Mouse (Mus musculus): ENCODE measurements at regions not wholly inside any gene's neighbourhood (a gene's known extent, or its start where the extent isn't known, plus 50 kb on each side); places are given as distances from the start of the nearest gene placed in this dataset.
A peak's percentile ranks its signal among the peaks of the same experiment; 100 is the strongest.

GRCm38 (mm10) chr7:135767493-135767892, 51.3 kb upstream of the Mki67 start:
- DNase-seq = no peak

- DNase-seq = no peak
Observed at GRCm38 (mm10) chr7:135768064-135768463, 51.9 kb upstream of the Mki67 start.

- peak; percentile 93 for DNase-seq
Observed at GRCm38 (mm10) chr7:135768592-135768991, 52.4 kb upstream of the Mki67 start.

- no peak for DNase-seq
Observed at GRCm38 (mm10) chr7:135769082-135769673, 53.0 kb upstream of the Mki67 start.

- no peak for DNase-seq
Observed at GRCm38 (mm10) chr7:135770051-135770450, 53.9 kb upstream of the Mki67 start.

- no peak for DNase-seq
Observed at GRCm38 (mm10) chr7:135775832-135776433, 59.8 kb upstream of the Mki67 start.

GRCm38 (mm10) chr7:135790167-135790566, 74.0 kb upstream of the Mki67 start:
- no peak for DNase-seq

GRCm38 (mm10) chr7:135790978-135791377, 74.8 kb upstream of the Mki67 start:
- peak; percentile 83 for DNase-seq

GRCm38 (mm10) chr7:135791953-135792690, 76.0 kb upstream of the Mki67 start:
- DNase-seq = no peak

- peak; percentile 60 for DNase-seq
Observed at GRCm38 (mm10) chr7:135792918-135793317, 76.8 kb upstream of the Mki67 start.

GRCm38 (mm10) chr7:135794238-135794637, 78.1 kb upstream of the Mki67 start:
- peak; percentile 32 for DNase-seq

GRCm38 (mm10) chr7:135794679-135795078, 78.5 kb upstream of the Mki67 start:
- no peak for DNase-seq

GRCm38 (mm10) chr7:135798441-135798840, 82.3 kb upstream of the Mki67 start:
- no peak for DNase-seq

- no peak for DNase-seq
Observed at GRCm38 (mm10) chr7:135802598-135803121, 86.5 kb upstream of the Mki67 start.

GRCm38 (mm10) chr7:135804730-135805129, 88.6 kb upstream of the Mki67 start:
- no peak for DNase-seq

- no peak for DNase-seq
Observed at GRCm38 (mm10) chr7:135806139-135806538, 90.0 kb upstream of the Mki67 start.

GRCm38 (mm10) chr7:135806673-135807072, 90.5 kb upstream of the Mki67 start:
- no peak for DNase-seq

GRCm38 (mm10) chr7:135809167-135809566, 93.0 kb upstream of the Mki67 start:
- DNase-seq = no peak

- DNase-seq = no peak
Observed at GRCm38 (mm10) chr7:135809751-135810379, 93.7 kb upstream of the Mki67 start.

- no peak for DNase-seq
Observed at GRCm38 (mm10) chr7:135810971-135811370, 94.8 kb upstream of the Mki67 start.

- DNase-seq = no peak
Observed at GRCm38 (mm10) chr7:135813616-135814015, 97.5 kb upstream of the Mki67 start.

- DNase-seq = no peak
Observed at GRCm38 (mm10) chr7:135816191-135816590, 100.0 kb upstream of the Mki67 start.

- DNase-seq = no peak
Observed at GRCm38 (mm10) chr7:135817868-135818267, 101.7 kb upstream of the Mki67 start.
